In genomic region chr16:49529060-49529459, GRCm38 (mm10) we compare ENCODE assay signal across 10 mouse cellular contexts.
DNase-seq lines count a peak whose midpoint lies in the region; ATAC-seq and TF ChIP-seq lines count a peak whose summit lies in the region.
"Had no signal": no experiment of that assay in that cellular context is flagged by ENCODE, and none has a peak within 500 bp of the region (broad histone marks: within the 10 kb centered on the region; RNA-seq: fewer than 3 reads in every experiment).

No protein-coding gene starts in this region.

- intact Hi-C loops in gastrocnemius, adult 2 months (cut with DNase I) = no loop called here

- no peaks in the 10 kb centered on the region for H3K9me3 ChIP-seq in midbrain, embryonic 11.5 days (ENCODE audit: control insufficient read depth, low read length)
- no peaks in the 10 kb centered on the region for H3K9me3 ChIP-seq in midbrain, embryonic 15.5 days
- H3K9me3 ChIP-seq: hindbrain, embryonic 15.5 days; liver, embryonic 15.5 days had no signal

- no peak overlapping the region for H3K27ac ChIP-seq in gastrocnemius, adult 2 months
- H3K27ac ChIP-seq in midbrain, embryonic 11.5 days (ENCODE audit: low read depth, low read length) = no peak overlapping the region
- H3K27ac ChIP-seq in midbrain, embryonic 15.5 days = no peak overlapping the region
- H3K27ac ChIP-seq: hindbrain, embryonic 15.5 days; liver, embryonic 15.5 days had no signal

- no peaks in the 10 kb centered on the region for H3K36me3 ChIP-seq in midbrain, embryonic 11.5 days (ENCODE audit: control insufficient read depth, insufficient read depth, low read length)
- no peaks in the 10 kb centered on the region for H3K36me3 ChIP-seq in midbrain, embryonic 15.5 days (replicated peaks)
- no peaks in the 10 kb centered on the region for H3K36me3 ChIP-seq in splenic B cell, adult 2 months (ENCODE audit: control insufficient read depth, insufficient read depth, low read length, poor library complexity, severe bottlenecking)
- H3K36me3 ChIP-seq: hindbrain, embryonic 15.5 days; liver, embryonic 15.5 days had no signal

- peak; percentile 59 for TF ChIP-seq CTCF in gastrocnemius, adult 2 months (IDR thresholded peaks at IDR 0.05)

- WGBS in midbrain, embryonic 11.5 days = 78% methylated on average over 2 of the region's 2 CpGs
- WGBS in midbrain, embryonic 15.5 days = 70% methylated on average over 2 of the region's 2 CpGs

- no peak overlapping the region for H3K4me3 ChIP-seq in gastrocnemius, adult 2 months
- no peak overlapping the region for H3K4me3 ChIP-seq in midbrain, embryonic 11.5 days (ENCODE audit: low read depth, low read length)
- no peak overlapping the region for H3K4me3 ChIP-seq in midbrain, embryonic 15.5 days
- H3K4me3 ChIP-seq: hindbrain, embryonic 15.5 days; liver, embryonic 15.5 days had no signal

- DNase-seq in gastrocnemius, adult 2 months = no peak
- no peak for DNase-seq in gastrocnemius, postnatal 4 days (ENCODE audit: low spot score in 2 of 2)
- peak; percentile 81 for DNase-seq in midbrain, embryonic 11.5 days (ENCODE audit: low spot score, missing footprints)
- peak; percentile 1 for DNase-seq in c-Kit-positive CD71-positive TER-119-positive erythroid progenitor cells, embryonic 14.5 days (ENCODE audit: low spot score)
- DNase-seq in splenic B cell, adult 2 months (ENCODE audit: low read depth, low spot score) = peak; percentile 57
- DNase-seq in adrenal gland, postnatal 25 days = no peak
- no peak for DNase-seq in urinary bladder, adult 2 months (ENCODE audit: low spot score)

- H3K4me2 ChIP-seq in midbrain, embryonic 11.5 days = no peak overlapping the region
- H3K4me2 ChIP-seq in midbrain, embryonic 15.5 days = no peak overlapping the region
- H3K4me2 ChIP-seq: hindbrain, embryonic 15.5 days; liver, embryonic 15.5 days had no signal

- ATAC-seq in midbrain, embryonic 11.5 days (ENCODE audit: low FRiP score) = no peak
- no peak for ATAC-seq in midbrain, embryonic 15.5 days (replicated peaks)

- H3K27me3 ChIP-seq in midbrain, embryonic 11.5 days (ENCODE audit: control insufficient read depth, insufficient read depth, low read length) = no peaks in the 10 kb centered on the region
- no peaks in the 10 kb centered on the region for H3K27me3 ChIP-seq in midbrain, embryonic 15.5 days (replicated peaks)
- no peaks in the 10 kb centered on the region for H3K27me3 ChIP-seq in splenic B cell, adult 2 months (ENCODE audit: control insufficient read depth, insufficient read depth, low read length, poor library complexity, severe bottlenecking)
- H3K27me3 ChIP-seq: hindbrain, embryonic 15.5 days; liver, embryonic 15.5 days had no signal

- H3K9ac ChIP-seq in midbrain, embryonic 11.5 days (ENCODE audit: low read length) = no peak overlapping the region
- H3K9ac ChIP-seq in midbrain, embryonic 15.5 days = no peak overlapping the region
- H3K9ac ChIP-seq: hindbrain, embryonic 15.5 days; liver, embryonic 15.5 days had no signal

- H3K4me1 ChIP-seq in midbrain, embryonic 11.5 days (ENCODE audit: control insufficient read depth, insufficient read depth, low read length) = no peaks in the 10 kb centered on the region
- no peaks in the 10 kb centered on the region for H3K4me1 ChIP-seq in midbrain, embryonic 15.5 days
- H3K4me1 ChIP-seq: liver, embryonic 15.5 days had no signal

Comparison
In these comparisons a context has a peak if more than half of its experiments do, and no peak if none do; other contexts are left out.
1. DNase-seq: peak in midbrain, embryonic 11.5 days (single experiment), c-Kit-positive CD71-positive TER-119-positive erythroid progenitor cells, embryonic 14.5 days (single experiment) and splenic B cell, adult 2 months (single experiment); none in gastrocnemius, adult 2 months (single experiment), gastrocnemius, postnatal 4 days (0 of 2), adrenal gland, postnatal 25 days (single experiment) and urinary bladder, adult 2 months (single experiment).